Mouse (Mus musculus) R1 (cell line): ENCODE measurements around the gene Nckap5l.
A peak's percentile ranks its signal among the peaks of the same experiment; 100 is the strongest.

Source experiments
- DNase-seq: peaks from one replicate; pipeline ENCODE4 v3.0.0-alpha.2; 2018; ENCODE audit warnings: low read depth, low spot score

The Nckap5l gene

DNA sequence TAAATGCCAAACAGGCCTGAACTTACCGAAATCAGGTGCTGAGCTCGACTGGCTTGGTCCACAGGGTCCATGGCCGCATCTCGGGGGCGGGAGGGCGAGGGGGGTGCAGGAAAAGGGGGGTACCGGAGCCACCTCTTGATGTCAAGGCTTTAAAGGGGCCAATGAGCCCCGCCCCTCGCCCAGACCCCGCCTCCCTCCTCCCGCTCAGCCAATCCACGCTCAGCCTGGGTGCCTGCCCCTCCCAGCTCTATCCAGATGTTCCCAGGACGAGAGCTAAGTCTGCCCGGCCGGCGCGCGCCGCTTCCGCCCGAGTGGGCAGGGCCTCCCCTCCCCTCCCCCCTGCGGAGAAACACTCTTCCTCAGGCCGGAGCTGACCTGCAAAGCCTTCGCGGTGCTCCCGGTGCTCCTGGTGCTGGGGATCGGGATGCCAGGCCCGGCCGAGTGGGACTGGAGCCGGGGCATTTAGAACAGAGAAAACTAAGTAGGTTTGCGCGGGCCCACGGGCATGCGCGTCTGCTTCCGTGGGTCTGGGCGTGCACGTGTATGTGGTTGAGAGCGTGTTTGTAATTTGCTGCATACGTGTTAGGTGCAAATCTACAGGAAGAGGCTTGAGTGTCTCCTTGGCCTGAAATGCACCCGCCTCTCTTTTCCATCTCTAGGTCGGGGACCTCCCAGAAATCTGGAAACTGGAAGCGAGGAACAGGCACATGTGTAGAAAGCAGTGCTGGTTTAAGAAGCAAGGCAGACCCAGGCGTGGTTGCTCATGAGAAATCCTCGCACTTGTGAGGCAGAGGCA is at the start of gene Nckap5l:
Gene Nckap5l, minus strand, starts transcription at position 143 of the 796 bp plus-strand sequence.
- DNase-seq: peak; percentile 96

DNA sequence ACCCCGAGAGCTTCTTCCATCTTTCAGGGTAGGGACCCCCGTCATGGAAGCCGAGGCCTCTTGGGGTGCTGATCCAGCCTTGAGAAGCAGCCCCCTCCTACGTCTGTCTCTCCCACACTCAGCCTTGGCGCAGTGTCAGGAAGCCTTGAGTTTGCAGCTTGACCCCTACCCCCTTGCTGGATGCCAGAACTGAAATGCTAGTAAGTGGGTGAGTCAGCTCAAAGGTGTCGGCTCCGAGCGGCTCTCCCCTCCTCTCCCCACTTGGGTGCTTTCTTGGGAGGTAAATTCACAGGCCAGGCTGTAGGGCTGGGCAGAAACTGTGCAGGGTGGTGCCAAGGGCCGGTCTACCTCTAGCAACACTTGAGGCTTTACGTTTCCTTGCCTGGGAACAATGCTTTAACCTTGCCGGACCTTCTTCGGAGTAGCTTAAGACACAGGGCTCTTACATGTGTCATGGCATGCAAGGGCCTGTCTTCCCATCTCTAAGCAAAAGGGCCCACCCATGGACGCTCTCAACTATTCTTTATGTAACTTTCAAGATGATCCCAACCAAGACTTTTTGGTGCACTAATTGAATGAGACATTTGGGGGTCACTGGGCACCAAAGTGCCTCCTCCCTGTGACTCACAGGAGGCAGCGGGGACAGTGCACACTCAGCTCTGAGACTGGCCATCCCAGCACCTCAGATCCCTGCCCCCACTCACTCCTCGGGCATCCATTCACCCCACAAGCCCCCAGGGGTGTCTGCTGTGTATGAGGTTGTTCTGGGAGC is 48.0 kb upstream of the Nckap5l start:
- no peak for DNase-seq

DNA sequence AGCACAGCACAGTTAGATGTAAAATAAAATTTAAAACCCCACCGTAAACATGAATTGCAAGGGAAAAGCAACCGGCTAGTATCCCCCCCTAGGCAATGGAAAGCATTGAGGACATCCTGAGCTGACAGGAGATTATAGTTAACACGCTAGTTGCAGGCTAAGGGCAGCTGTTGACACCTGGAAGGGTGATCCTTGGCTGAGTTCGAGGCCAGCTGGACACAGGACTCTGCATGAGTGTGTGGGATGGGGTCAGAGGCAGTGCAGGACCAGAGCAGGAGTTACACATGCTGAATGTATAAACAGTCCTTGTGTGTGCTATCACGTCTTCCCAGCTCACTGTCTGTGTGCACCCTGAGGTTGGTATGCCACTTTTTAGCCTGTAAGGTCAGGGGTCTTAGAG is 45.7 kb upstream of the Nckap5l start:
- DNase-seq: no peak

DNA sequence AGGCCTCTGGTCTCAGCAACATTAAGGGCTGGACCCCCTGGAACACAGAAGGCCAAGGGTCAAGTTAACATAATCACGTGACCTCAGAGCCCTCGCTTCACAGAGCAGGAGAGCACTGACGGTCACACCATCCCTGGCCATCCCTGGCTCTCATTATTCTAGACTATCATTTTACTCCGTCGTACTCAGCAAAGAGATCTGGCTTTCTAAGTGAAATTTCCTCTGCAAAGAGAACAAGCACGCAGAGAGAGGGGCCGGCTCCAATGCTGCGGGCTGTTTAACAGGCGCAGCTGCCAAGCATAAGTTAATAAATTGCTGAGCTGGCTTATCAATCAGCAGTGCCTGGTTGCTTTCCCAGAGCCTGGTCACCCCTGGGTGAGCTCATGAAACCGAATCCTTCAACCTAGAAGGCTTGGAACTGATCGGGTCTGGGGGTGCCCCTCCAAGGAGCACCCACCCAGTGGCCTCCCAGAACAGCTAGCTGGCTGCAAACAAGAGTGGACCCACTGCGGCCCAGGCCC is 44.8 kb upstream of the Nckap5l start:
- no peak for DNase-seq

DNA sequence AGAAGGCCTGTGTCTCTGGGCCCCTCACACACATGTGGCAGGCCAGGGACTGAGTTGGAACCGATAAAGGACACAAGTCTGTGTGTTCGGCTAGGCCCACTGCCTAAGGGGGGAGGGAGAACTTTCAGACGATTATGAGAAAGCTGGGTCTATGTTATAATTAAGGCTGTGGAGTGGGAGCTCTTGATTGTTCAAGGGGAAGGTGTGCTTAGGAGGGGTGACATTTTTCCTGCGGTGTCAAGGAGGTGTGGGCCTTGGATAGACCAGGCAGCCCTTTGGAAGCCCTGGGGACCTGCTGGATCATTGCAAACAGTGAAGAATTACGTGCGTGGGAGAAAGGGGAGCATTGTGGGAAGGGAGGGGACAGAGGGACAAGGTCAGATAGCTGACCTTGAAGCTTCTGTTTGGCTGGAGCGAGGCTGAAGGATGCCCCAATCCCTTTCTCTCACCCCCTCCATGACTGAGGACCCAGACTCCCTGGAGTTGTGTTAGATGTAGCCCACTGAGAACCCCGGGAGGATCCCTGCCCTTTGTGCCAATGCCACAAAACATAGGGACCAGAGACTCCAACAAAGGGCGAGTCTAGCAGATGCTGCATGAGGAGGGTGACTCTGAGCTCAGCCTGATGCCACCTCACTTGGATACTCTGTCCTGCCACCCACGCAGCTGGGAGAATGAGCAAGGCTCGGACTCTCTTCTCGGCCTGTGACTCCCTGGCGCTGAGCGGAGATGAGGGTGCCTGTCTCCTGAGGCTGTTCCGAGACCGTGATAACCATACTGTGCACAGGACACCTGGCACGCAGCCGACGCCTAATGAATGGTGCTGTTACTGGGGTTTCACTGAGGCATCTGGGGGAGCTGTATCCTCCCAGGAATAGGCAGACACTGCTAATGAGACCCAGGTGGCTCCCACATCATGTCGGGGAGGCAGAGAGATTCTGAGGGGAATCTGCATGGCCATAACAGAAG is 44.0 kb upstream of the Nckap5l start:
- DNase-seq: no peak

DNA sequence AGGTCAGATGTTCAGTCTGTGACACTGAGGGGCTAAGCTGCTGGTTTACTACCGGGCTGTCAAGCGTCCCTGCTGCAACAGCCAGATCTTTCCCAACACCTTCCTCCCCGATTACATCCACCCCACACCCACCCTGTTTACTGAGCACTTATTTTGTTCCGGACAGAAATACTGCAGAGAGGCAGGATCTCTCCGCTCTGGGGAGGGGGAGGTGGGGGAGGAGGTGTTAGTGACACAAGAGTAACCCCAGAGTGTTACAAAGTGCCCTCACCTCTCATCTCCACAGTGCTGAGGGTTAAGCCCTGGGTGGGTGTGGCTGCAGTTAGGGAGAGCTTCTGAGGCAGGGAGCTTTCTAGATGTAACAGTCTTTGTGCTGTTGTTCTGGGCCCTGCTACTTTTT is 42.8 kb upstream of the Nckap5l start:
- DNase-seq: no peak

DNA sequence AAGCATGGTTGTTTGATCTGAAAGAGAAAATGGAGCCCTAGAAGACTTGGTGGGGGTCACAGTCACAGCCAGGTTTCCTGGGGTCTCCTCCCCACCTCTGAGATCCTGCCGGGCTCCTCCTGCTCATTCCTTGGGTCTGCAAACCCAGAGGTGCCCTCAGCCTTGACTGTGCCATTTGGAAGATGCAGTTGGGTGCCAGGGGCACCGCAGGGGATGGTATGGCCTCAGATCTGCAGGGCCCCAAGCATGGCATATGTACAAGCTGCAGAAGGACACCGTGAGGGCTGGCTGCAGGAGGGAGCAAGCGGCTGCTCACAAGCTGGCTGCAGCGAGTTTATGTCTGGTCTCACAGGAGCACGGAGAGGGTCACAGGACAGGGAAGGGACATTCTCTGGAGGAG is 42.2 kb upstream of the Nckap5l start:
- no peak for DNase-seq

DNA sequence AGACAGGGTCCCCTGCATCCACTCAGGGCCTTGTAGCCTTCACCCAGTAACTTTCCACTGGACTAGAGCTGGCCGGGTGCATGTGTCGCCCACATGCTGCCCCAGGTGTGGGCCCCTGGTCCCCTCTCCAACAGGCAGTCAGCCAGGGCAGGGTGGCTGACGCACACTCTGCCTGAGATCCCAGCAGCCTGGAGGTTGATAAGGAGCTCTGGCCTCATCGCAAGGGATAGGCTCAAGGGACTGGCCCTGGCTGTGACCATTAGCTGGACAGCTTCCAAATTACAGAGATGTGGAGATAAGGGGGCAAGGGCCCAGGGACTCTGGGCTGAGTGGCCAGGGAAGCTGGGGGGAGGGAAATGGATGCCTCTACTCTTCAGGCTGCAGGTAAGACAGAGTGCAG is 41.2 kb upstream of the Nckap5l start:
- no peak for DNase-seq

DNA sequence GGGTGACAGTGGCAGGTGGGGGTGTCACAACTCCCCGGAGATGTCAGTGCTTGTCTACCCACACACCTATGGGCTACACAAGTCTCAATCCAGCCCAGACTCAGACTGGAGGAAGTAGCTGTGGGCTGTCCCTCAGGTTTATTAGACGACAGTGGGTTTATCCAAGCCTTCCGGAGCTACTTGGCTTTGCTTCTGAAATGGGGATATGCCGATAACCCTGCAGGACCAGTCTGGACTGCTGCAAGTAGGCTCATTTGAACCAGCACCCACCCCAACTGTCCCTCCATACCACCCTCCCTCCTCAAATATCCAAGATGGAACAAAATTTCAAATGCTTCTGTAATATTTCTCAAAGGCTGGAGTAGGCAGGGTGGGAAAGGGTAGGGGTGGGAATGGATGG is 40.8 kb upstream of the Nckap5l start:
- no peak for DNase-seq

DNA sequence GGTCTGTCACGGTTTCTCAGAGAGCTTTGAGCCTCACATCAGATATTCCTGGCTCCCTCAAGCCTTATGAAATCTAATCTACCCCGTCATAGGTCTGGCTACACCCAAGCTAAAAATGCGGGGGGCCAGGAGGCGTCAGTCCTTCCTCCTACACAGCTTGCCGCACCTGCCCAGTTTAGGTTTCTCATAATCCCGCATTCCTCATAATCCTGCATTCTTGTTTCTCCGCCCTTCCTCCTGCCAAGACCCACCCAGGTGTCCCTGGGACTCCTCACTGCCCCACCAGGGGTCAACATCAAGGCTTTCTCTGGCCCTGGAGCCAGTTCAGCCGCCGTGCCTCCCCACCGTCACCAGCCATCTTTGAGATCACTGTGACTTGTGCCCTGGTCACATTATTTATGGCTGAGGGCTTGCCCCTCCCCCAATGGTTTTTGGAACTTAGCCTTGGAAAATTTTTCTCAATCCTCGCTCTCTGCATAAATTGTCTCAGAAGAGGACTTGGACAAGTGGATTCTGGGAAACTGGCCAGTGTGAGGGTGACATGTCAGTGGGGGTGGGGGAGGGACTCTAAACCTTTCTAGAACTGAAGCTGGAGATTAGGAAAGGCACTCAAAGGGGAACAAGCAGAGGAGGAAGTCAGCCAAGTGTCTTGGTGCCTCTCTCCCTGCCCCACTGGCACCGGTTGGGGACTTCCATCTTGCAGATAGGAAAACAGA is 40.1 kb upstream of the Nckap5l start:
- DNase-seq: no peak

DNA sequence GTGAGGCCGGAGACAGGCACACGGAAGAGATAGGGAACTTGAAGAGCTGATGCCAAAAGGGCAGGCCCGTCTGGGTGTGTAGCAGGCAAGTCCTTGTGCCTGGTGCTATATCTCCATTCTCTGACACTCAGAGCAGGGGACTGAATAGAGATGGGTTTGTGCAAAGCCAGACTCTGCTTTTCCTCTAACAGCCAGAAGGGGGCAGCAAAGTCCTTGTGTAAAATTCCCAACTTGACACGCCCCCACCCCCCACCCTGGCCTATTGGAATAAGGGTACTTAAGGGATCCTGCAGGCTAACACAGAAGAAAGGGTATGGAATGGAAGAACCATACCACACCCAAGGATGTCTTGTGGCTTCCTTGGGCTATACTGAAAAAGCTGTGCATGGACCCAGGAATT is 39.5 kb upstream of the Nckap5l start:
- peak; percentile 88 for DNase-seq

DNA sequence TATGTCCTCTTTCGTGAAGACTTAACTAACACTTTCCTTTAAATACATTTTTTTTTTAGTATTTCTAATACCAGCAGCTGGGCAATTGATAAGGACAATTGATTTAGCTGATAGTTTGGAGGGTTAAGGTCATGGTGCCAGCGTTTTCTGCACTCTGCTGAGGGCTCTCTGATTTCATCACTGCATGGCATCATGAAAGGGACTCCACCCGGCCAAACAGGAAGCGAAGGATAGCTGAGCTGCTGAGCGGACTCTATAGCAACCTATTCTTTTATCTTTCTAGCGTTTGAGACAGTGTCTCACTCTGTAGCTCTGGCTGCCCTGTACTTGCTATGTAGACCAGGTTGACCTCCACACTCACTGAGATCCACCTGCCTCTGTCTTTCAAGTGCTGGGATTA is 27.2 kb upstream of the Nckap5l start:
- DNase-seq: no peak

DNA sequence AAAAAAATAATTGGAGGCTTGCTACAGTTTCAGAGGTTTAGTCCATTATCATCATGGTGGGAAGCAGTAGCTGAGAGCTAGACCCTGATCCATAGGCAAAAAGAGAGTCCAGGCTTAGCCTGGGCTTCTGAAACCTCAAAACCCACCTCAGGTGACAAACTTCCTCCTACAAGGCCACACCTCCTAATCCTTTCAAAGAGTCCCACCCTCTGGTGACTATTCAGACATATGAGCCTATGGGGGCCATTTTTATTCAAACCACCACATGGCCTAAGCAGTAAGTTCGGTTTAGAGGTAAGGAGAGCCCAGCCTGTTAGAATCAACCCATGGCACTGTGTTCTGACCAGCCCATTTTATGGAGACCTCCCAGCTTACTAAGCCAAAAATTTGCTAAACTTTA is 18.3 kb upstream of the Nckap5l start:
- DNase-seq: peak; percentile 75

DNA sequence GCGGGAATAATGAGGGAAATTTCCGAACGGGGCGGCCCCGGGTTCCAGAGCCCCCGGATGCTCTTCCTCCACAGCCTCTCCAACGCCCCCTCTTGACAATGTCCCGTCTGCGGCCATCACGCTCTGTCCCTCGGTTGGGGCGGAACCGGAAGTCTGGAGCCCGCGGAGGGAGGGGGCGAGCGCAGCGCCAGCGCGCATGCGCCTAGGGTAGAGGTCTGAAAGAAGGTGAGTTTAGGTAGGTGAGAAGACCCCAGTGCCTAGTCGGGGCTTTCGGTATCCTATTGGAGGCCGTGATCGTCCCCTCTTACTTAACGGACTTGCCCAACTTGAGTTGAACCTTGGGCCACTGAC is 17.0 kb upstream of the Nckap5l start, which contains the start of gene Bcdin3d:
Gene Bcdin3d, minus strand, starts transcription at position 155 of the 351 bp plus-strand sequence.
- peak; percentile 92 for DNase-seq

DNA sequence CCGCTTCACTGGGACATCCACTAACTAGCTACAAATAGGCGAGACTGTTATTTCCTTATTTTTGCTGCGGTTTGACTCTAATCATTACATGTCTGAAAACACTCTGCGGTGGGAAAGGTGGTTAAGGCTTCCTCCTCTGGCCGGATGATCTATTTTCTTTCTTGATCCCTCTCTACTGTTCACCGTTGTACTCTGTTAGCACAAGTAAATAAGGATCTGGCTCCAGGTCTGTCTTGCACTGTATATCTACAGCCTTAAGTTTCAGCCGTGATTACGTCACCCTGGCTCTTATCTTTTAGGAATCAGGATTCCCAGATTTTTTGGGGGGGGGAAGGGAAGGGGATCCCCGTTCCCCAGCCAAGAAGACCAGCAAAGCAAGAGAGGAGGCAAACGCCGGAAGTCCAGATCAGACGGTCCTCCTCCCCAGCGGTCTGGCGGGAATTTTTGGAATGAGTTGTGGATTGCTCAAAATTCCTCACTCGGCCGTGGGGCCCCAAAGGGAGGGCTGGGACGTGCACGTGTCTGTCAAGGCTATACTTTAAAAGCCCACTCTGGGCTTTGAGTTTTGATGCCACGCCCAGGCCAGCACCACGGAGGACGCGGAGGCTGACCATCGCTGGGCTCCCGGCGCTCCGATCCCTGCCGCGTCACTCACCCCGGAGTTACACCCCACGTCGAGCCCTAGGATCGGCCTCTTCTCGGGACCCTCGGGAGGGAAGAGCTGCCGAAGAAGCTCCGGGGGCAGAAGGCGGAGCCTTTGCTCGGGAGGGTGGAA is 16.4 kb upstream of the Nckap5l start:
- DNase-seq: peak; percentile 81

DNA sequence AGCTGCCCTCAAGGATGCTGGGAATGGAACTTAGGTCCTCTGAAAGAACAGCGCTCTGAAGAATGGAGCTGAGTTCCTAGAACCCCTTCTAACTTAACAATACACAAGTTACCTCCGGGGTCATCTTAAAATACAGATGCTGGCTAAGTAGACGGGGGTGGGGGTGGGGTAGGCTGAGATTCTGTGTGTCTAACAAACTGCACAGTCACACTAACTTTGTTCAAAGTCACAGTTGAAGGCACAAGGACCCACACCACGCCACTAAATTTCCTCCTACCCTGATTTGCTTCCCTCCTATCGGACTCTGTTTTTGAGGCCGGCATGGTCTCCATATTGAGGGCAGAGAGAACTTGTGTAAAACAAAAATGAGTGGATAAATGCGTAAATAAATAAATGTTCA is 15.4 kb upstream of the Nckap5l start:
- DNase-seq: no peak

DNA sequence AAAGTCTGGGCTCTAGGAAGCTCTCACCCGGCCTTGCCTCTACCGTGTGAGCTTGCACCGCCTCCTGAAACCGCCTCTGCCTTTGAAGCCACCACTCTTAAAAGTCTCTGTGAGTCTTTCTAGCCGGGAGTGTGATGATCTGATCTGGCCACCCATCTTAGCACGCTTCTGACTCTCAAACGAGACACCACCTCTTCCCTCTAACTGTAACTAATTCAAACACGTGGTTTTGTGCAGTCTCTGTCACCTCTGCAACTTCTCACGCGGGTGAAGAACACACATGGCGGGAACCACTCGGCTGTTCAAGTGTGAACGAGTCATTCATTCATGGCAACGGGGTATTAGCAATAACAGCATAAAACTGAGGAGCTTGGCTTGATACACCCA is 14.1 kb upstream of the Nckap5l start:
- DNase-seq: peak; percentile 29

DNA sequence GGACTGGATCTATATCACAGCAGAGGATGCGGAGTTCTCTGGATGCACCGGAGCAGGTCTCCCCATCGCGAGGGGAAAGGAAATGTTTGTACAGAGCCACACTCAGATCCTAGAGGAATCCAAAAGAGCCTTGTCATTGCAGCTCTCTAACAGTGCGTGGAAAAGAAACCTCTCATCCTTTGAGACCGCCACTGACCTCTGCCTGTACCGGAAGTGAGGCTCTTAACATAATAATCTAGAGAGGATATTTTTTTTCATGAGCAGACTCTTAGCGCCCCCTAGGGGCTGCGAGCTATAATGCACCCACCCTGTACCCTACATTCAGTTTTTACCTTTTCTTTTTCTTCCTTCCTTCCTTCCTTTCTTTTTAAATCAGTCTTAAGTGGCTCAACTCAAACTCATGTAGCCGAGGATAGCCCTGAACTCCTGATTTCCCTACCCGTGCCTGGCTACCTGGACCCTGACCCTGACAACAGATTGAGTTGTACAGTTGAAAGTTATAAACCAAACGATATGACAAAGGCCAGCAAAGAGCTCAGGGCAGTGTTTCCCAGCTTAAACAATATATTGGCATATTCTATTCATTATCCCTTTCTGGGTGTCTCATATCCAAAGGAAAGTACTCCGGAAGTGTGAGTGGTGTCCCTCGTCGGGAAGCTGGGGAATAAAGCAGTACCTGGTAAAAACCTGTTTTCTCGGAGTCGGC is 13.6 kb upstream of the Nckap5l start:
- peak; percentile 53 for DNase-seq

DNA sequence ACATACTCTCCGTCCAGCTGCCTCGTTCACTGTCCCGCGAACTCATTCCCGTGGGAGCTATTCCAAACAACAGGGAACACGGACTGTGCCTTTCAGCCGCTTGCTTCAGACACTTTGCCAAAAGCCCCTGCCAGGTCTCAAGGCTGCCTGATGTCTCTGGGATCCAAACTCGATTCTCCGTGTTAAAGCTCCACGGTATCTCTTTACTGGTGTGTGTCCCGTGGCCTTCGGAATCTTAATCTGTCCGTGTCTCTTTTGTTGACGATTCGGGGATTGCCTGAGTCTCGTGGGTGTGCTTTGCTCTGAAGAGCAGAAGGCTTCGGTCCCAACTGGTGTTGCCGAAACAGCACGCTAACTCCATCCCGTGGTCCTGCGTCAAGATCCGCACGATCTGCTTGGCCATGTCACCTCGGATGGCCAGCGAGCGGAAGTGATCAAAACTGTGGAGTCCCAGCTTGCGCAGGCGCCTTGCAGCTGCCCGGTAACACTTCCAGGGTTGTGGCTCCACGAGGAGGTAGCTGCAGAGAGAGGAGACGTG is 12.7 kb upstream of the Nckap5l start:
- DNase-seq: peak; percentile 43
